Mouse (Mus musculus) embryo, embryonic 11.5 days (tissue): ENCODE measurements around the gene Spop.
A peak's percentile ranks its signal among the peaks of the same experiment; 100 is the strongest.

Experiments
- DNase-seq: peaks from one replicate; pipeline ENCODE4 v3.0.0-alpha.2; 2012; ENCODE audit warnings: low read depth, low spot score

Gene Spop

DNA sequence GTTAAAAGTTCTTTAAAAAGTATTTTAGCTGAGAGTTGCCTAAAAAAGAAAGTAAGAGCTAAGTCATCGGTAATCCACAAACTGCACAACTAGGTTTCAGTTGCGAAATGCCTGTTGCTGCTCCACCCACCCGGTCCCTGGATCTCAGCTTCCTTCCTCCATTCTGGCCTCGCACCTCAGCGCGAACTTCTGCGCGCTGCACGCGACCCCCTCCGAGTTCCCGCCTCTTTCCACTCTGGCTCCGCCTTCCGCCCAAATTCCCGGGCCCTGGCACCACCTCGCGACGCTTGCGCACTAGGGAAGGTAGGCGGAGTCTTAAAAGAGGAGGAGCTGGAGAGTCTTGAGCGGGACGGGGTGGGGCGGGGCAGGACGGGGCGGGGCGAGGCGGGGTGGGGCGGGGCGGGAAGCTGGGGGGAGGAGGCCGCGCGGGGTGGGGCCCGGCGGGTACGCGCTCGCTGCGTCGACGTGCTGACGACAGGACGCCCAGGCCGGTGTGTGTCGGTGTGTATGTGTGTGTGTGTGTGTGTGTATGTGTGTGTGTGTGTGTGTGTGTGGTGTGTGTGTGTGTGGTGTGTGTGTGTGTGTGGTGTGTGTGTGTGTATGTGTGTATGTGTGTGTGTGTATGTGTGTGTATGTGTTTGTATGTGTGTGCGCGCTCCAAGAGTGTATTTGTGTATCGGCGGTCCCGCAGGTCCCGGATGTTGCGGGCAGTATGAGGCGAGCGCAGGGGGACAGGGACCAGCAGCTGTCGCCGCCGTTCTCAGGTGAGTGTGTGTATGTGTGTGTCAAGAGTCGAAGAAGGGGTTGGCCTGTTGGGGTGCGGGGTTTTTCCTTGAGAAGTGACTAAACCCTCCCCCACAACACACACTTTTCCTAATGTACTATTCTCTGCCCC lies at the start of gene Spop:
TSS of gene Spop (plus strand) at position 440 of the 895 bp plus-strand sequence.
- peak; percentile 92 for DNase-seq

DNA sequence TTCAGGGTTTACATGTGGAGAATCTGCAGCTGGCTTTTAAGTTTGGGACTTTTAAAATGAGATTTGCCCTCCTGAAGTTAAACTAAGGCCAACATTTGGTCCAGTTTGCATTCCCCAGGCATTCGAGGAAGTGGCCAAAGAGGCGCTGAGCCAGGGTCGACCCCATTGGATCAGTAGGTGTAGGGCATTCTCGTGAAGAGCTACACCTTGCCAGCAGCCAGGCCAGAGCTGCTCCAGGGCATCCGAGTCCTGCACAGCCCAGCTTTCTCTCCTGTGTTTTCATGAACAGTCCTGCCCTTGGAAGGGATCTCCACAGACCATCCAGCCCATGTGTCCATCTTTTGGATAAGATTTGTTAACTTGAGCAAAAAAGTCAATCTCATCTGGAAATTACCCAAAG lies 49.5 kb upstream of the Spop start:
- no peak for DNase-seq

DNA sequence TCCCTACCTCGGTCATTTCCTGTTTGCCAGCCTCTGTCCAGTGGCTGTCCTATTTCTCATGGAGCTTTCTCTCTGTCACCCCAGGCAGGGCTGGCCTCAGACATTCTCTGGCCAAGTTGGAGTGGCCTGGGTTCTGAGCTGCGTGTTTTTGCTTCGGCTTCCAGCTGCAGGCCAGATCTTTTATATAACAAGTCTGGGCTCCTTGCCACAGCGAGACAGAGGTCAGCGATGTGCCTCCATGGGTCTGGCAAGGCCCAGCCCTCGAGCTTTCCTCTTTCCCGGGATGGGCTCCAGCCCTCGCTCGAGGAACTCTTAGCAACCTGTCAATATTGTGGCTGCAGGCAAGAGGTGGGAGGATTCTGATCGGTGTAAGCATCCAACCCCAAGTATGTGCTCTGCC lies 48.3 kb upstream of the Spop start:
- no peak for DNase-seq

DNA sequence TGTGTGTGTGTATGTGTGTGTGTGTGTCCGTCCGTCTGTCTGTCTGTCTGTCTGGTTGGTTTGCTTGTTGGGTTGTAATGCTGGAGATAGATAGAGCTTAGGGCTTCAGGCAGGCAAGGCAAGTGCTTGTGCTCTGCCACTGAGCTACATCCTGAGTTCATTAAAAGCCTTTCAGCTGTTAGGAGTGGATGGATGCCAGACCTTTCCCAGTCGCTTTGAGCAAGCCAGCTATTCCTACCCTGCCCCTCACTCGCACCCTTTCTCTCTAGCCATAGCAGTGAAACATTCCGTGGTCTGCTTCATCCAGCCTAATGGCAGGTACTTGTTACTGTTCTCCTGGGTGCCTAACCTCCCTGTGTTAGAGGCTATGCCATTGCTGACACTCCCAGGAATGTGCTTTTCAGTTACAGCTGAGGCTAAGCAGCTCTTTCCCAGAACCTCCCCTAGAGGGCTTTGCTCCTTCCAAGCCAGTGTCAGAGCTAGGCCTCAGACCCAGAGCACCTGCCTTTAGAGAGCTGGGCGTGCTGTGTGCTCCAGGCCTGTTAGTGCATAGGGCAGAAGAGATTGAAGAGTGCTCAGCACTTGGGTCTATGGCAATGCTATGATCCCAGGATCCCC lies 47.5 kb upstream of the Spop start:
- no peak for DNase-seq

DNA sequence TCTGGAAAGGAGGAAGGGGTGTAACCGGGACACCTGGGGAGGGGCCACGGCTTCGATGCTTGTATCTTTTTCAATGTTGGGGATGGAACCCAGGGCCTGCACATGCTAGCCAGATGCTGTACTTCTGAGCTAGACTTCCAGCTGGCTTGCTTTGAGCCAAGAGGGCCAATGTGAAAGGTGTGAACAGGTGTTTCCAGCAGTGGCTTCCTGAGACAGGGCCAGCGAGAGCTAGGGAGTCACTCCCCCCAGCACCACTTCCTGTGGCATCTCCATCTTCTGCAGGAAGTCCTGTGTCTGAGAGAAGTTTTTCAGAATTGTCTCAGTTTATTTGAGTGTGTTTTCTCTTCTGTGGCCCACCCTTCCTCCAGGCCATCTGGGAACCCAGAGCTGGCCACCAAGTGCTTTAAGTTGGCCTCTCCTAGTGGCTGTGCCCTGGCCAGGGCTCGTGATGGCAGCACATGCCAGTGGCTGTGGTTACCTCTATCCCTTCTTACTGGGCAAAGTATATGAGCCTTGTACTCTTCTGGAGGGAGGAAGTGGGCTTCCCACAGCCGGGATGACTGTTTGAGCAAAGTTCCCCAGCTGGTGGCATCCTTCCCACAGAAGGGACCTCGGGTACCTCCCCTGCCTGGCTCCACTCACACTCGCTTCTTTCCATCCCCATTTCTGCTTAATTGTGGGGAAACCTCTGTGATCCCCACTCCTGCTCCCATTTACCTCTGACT lies 46.7 kb upstream of the Spop start:
- DNase-seq: no peak

DNA sequence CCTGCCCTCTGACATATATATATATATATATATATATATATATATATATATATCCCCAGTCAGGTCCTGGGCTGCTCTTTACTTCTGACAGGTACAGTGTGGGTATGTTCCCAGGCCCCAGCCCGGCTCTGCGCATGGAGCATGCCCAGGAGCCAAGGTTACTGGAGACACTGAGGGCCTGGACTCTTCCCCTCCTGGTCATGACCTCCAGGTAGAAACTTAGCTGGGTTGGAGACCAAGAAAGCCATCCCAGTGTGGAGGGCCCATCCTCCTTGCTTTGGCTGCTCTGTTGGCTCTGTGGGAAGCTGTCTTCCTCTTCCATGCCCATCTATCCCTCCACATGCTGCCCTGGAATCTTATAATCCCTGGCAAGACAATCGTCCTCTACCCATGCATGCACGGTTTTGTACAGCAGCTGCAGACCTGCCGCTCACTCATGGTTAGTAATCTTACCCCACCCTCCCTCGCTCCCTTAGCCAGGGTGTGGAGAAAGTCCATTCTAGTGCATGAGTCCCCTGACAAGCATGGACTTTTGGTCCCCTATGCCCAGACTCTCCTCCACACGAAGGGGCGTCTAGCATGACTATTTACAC lies 45.6 kb upstream of the Spop start:
- no peak for DNase-seq

DNA sequence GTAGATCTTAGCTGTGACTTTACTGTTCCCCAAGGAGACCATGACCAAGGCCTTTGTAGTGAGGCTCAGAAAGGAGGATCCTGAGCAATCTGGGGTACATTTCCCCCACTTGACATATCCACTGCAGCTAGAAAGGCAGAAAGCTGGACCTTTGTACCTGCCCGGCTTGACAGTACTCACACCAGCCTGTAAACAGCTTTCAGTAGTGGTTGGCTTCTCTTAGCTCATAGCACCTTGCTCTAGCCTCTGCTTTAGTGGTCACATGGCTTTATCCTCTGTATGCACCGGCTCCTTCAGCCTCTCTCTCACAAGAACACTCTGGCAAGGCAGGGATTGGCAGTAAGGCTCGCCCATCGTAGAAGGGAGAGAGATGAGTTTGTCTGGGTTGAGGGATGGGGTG lies 45.0 kb upstream of the Spop start:
- no peak for DNase-seq

DNA sequence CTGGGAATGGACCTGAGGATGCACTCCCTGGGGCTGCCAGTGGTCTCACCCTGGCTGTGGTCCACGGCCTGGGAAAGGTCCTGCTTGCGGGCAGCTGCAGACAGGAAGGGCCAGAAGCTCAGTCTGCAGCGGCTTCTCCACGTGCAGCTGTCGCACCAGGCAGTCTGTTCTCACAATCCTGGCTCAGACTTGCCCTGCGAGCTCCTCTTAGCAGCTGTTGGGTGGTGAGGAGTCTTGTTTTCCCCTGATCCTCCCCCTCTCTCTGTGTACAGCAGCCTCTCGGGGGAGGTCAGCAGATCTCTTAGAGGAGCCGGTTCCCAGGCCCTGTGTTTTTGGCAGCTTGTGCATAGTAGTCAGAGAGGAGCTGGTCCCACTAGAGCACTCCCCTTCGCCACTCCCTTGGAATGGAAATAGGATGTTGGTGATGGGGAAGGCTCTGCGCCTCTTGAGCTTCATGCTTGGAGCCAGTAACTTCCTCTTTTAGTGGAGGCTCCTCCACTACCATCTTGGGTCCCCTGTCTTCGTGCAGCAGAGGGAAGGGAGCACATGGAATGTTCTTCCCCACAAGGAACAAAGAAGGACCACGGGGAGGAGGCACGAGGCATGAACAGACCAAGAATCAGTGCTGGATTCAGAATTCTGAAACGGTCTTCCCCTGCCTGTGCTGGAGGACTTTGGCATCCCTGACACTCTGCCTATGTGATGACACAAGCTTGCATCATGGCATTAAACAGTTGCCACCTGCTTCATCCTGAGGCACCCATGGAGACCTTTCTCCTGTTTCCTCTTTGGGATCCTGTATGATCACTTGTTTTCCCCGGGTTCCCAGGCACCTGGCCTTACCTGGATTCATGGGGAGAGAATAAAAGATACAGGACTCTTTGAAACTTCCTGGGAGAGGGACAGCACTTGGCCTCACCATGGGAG lies 43.7 kb upstream of the Spop start:
- DNase-seq: no peak

DNA sequence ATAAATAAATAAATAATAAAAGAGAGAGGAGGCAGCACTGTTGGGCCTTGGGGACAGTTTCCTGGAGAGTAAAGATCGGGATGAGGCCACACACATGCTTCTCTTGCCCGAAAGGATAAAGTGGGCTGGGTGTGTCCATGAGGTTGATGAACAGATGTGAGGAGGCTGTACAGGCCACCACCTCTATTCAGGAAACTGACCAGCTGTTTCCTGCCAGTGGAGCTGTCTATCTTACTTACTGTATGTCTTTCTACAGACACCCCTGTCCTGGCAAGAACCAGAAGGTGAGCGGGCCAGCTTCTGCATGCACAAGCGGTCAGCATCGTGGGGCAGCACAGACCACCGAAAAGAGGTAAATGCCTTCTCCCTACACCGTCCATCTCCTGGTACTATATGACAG lies 42.7 kb upstream of the Spop start:
- DNase-seq: no peak

DNA sequence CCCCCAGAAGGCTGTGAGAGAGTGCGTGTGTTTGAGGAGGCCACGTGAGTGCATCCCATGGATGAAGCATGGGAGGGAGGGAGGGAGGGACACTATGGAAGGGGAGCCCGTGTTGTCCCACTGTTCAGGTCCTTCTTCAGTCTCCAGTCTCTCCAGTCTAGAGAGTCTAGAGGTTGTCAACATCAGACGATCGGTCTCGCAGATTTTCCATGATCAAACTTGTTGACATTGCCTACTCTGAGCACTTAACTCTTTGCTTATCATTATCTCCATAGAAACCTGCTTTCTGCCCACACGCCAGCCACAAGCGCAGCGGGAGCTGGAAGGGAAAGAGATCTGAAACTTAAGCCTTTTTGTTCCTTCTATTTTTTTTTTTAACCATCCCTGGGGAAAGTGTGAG lies 35.0 kb upstream of the Spop start:
- no peak for DNase-seq

DNA sequence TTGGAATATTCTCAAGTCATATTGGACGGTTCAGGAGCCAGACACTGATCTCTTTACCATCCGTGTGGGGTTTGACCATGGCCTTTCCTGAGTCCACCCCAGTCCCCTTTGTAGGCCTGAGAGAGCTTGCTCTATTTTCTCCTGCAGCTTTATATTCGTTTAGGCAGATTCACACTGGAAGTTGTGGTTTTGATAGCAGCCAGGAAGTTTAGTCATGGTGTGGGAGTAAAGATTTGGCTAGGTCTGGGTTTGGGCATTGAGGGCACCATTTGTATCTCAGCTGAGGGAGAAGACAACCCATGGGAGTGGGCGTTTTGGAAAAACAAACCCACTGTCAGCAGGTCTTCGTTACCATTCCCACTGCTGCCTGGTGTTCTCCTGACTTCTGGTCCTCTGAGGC lies 34.3 kb upstream of the Spop start:
- DNase-seq: no peak

DNA sequence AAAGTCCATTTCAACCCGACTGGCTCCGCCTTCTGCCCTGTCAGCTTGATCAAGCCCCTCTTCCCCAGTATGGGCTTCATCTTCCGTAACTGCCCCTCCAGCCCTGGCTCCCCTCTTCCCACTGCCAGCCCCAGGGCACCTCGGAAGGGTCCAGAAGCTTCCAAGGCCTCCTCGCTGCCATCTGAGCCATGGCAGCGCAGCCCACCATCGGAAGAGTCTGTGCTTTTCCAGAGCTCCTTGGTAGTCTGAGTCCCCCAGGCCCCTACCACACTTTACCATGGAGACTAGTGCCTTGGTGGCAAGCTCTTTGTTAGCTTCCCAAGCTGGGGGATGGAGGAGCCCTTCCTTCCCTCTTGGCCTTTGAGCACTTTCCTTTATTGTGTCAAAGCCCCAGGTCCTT lies 33.2 kb upstream of the Spop start:
- no peak for DNase-seq

DNA sequence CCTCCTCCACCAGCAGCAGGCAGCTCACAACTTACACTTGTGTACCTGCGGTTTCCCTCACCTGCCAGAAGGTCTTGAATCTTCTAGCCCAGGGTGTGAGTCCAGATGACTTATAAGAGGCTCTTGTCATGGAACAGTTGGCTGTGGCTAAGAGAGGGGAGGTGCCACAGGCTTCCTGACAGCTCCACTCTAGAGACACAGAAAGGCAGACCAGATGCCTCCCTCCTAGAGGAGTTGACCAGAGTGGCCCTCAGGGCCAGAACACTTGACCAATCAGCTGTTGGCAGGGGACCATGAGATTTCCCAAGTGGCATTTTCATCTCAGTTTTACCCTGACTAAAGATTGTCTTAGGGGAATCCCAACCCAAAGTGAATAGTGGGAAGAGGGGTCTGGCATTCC lies 32.7 kb upstream of the Spop start:
- no peak for DNase-seq

DNA sequence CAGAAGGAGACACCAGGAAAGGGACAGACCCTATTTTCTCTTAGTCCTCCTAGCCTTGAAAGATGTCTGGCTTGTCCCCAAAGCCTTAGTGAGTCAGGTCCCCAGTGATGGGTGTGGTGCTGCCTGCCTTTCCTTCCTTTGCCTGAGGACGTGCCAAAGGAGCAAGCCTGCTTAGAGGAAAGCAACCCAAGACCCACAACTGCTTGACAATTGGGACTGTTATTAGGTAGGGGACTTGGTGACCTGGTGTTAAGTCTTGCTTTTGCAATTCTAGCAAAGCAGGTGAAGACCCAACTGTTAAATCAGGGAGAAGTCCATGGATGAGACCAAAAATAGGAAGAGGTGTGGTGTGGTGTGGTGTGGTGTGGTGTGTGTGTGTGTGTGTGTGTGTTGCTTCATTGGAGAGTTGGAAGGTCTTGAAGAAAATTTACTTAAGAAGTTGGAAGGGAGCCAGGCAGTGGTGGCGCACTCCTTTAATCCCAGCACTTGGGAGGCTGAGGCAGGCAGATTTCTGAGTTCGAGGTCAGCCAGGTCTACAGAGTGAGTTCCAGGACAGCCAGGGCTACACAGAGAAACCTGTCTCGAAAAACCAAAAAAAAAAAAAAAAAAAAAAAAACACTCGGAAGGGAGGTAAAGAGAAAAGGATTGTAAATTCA lies 30.4 kb upstream of the Spop start:
- no peak for DNase-seq

DNA sequence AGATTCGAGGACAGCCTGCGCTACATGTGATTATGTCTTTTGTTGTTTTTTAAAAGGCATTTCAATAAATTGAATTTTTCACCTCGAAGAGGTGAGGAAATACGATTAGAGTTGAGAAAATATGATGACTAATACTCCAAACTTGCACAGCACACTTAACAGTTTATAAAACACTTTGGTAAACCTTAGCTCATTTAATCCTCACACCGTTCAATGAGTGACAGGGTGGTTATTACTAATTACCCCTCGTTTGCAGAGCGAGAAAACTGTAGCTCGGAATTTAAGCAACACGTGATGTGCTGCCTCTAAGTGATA lies 29.9 kb upstream of the Spop start:
- no peak for DNase-seq

DNA sequence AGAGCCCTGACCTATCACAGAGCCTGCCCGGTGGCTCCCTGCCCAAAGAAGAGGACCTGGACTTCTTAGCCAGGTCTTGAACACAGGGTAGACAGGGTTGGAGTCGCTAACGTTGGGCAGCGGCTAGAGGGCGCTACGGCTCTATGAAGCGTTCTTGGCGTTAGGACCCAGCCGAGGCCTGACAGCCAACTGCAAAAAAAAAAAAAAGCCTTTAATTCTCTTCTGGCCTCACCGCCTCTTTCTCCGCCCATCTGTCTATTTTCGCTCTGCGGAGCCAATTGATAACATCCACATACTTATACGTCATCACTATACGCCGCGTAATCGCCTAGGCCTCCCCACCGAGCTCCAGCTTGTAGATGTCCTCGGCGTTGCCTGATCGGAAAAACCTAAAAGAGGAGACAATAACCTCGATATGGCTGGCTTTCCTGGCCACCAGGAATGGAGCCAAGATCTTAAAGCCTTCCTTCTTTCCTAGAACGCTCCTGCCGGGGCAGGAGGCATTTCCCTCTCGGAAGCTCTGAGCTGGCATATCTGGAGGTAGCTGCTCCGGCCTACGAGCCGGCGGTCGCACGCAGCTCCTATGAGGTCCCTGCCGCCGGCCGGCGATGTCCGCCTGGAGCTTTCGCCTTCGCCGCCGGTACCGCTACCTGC lies 29.4 kb upstream of the Spop start, which contains the start of gene Slc35b1:
TSS of gene Slc35b1 (plus strand) at position 374 of the 654 bp plus-strand sequence.
- peak; percentile 96 for DNase-seq

DNA sequence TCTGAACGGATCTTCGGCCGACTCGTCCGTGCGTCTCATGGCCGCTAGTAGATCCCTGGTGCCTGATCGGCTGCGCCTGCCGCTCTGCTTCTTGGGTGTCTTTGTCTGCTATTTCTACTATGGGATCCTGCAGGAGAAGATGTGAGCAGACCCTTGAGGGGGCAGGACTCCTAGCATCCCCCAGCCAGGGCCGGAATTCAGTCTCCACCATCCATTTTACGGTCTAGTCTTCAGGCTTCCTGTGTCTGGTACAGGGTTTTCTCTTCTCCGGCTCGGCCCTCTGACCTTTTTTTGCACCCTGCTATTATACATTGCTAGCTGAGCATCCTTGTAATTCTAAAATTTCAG lies 28.9 kb upstream of the Spop start:
- no peak for DNase-seq

DNA sequence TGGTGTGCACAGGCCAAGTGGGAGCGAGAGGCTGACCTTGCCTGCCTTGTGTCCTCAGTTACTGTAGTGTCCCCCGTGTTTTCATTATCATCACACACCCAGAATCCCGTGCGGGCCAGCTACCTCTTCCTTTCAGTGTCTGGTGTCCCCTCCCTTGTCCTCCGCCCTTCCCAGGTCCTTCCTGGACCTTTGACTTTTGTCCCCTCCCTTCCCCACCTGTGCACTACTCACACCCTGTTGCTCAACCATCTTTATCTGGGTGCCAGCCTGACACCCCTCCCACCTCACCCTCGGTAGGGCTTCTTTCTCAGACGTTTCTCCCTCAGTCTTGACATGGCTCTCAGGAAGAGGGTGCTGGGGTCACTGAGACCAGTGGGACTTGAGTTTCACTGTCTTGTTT lies 26.5 kb upstream of the Spop start:
- DNase-seq: no peak

DNA sequence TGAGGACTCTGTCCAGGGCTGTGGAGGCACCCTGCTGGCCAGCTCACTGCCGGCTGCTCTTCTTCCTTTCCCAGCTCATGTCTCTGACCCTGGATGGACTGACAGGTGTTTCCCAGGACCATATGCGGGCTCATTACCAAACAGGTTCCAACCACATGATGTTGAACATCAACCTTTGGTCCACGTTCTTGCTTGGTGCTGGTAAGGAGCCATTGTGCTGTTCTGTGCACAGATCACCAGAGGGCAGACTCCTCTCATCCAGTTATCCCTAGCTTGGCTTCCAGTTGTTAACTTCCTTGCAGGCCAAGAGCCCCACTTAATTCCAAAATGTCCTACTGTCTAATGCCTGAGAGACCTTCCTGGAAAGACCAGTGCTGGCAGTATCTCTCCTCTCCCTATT lies 24.9 kb upstream of the Spop start:
- no peak for DNase-seq

DNA sequence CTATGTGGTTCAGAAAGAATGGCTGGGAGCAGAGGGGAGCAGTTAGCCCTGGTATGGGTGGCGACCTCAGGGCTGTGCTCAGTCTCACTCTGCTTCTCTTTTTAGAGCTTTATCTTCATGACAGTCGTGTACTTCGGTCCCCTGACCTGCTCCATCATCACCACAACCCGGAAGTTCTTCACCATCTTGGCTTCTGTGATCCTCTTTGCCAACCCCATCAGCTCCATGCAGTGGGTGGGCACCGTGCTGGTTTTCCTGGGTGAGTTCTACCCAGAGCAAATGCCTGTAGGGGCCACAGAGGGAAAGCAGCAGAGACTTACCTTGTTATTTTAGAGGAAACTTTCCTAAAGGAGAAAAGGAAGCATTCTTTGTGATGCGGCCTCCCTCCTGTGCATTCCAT lies 23.5 kb upstream of the Spop start:
- DNase-seq: no peak
